Mouse (Mus musculus) T-helper 17 cell (primary cell): ENCODE data around the gene Mgarp.

Source experiments
- in situ Hi-C, 2 experiments: fragments of 300-600 bp; cut with MboI, MseI; formaldehyde crosslinking; loops; 1 replicate in 1 of 2; 2 replicates in 1 of 2; pipeline ENCODE4 v1.15.1; 2025; ENCODE audit warnings: high pct_unique_total_duplicates in 2 of 2

Mgarp gene

DNA sequence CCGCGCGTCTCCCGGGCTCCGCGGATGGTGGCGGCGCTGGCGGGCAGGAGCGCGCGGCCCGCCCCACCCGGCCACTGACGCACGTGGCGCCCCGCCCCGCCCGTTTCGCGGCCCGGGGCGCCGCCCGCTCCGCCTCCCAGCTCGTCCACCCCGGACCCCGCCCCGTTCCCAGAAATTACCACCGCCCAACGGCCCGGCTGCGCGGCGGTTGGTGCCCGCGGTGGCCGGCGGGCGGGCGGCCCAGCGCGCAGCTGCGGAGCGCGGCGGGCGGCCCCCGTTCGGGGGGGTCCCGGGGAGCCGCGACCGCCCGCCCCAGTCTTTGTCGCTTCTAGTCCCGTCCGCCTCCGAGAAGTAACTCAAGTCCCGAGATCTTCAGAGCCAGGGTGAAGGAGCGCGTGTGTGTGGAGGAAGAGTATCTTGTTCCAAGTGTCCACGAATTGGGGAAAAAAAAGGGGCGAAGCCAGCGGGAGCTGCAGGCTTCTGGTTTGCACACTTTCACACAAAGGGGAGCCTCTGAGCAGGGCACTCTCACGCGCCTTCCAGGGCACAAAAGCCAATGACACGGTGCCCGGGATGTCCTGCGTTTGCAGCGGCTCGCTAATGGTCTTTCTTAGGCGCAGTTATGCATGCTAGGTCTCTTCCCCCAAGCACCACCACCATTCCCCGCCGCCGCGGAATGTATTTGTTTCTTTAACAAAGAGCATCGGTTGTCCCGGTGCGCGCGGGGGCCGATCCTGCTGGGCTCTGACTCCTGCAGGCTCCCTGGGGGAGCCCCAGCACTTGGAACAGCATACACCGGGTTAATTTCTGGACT is 55.1 kb downstream of the Mgarp start:
- in situ Hi-C loops: no loop called here

DNA sequence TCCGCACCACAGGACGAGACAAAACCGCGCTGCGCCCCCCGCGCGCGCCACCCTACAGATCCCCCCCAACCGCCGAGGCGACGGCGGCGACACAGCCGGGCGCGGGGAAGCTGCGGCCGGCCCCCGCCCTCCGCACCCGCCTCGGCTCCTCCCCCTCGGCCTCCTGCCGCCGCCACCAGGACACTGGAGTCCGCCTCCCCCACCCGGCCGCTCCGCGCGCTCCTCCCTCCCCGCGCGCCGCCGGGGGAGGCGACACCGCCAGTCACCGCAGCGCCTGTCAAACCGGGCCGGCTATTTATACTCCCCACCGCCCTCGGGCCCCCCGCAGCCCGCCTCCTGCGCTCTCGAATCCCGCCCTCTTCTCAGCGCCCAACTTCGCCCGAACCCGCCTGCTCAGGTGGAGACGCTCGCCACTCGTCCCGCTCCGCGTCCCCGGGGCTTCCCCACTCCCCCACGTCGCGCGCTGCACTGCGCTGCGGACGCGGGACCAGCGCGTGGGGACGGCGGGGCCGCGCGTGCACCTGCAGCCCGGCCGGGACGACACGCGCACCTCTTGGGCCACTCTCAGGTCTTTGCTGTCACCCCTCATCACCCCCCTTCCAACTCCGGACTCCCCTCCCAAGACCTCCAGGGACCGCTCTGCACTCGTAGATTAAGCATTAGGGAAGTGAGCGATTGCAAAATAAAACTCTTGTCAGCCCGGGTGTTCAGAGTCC is 55.8 kb downstream of the Mgarp start, which contains the start of gene Elf2:
Gene Elf2 (minus strand): TSS at position 112 of the 716 bp plus-strand sequence.
- in situ Hi-C loops: no loop called here

DNA sequence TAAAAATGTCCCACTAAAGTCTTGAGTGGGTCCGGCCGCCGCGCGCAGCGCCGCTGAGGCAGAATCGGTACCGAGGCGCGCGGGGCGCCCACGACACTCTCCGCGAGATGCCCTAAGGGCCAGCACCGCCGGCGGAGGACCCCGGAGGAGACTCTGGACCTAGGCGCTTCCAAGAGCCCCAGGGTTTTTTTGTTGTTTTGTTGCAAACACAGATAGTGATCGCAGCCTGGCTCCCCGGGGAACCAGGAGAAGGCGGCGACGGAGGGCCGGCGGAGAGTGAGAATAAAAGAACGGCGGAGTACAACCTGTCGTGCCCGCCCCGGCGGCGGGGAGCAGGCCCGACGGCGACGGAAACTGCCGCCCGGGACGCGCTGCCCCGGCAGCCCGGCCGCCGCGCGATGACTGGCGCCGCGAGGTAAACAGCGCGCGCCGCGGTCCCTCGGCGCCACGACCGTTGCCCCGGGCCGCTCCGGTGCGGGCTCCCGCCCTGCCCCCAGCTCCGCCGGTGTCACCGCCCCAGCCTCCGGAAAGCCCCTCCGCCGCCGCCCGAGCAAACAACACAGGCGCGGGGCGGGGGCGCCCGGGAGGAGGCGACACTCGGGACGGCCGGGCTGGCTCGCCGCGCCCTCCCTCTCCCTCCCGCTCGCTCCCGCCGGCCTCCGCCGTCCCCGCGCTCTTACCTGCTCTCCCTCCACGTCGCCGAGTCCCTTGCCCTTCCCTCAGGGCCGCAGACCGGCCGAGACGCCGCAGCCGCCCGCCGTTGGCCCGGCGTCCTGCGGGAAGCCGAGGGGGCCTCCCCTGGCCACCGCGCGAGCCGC is 56.6 kb downstream of the Mgarp start:
- in situ Hi-C loops: no loop called here

DNA sequence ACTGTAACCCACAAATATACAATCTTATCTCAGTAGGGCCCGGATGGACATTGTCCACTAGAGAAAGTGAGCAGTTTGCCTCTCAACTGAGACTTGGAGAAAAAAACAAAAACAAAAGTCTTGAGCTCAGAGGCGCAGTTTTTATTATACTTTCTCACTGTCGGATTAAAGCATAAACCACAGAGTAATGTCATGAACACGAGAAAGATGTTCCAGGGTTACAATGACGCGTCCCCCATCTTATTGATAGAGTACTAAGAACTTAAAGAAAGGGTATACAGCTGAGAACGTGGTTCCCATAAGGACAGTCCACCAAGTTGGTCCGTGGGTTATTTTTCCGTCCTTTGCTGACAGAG is 57.2 kb downstream of the Mgarp start:
- in situ Hi-C loops: no loop called here
